Mouse (Mus musculus) lung, adult 18-20 months (tissue): Measurements from ENCODE around the gene A730049H05Rik.

ENCODE experiments used
- DNase-seq, 2 experiments: peaks; one replicate each; pipeline ENCODE4 v3.0.0; 2022; ENCODE audit warnings: mixed read lengths in 2 of 2

The A730049H05Rik gene

DNA sequence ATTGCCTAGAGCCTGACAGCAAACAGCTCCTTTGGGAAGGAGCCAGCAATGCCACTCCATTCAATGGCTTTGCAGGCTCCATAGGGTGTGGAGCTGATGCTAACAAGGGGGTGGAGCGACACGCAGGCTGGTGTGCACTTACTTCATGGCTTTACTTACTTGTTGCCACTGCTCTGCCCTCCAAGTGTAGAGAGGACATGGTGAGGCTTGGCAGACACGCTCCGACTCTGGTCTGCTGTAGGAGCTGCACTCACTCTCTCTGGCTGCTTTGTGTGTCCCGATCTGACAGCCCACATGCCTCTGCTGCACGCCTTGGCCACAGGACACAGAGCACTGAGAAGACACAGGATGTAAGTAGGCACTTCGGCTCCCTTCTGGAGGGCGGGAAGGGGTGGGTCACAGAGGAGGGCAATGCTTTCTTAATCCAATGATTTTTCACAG, at the start of gene A730049H05Rik:
Gene A730049H05Rik (plus strand): TSS at position 168 of the 441 bp plus-strand sequence.
- peak; percentile 9 to 35 for DNase-seq

DNA sequence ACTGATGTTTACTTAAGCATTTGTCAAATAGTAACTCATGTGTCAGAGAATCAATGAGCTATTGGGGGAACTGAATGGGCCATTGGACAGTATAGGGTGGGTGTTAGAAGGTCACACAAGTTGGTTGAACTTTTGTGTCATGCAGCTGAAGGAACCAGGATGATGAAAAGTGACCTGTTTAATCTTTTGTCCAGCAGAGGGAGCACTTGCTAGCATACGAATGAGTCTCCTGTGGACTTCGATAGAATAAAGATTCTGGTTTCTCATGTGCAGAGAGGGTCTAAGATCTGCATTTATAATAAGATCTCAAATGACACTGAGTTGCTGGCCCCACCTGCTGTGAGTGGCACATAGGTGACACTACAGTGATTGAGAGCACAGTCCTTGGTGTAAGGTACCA, 39.9 kb upstream of the A730049H05Rik start:
- DNase-seq = peak in 1 of 2 experiments; percentile 16

DNA sequence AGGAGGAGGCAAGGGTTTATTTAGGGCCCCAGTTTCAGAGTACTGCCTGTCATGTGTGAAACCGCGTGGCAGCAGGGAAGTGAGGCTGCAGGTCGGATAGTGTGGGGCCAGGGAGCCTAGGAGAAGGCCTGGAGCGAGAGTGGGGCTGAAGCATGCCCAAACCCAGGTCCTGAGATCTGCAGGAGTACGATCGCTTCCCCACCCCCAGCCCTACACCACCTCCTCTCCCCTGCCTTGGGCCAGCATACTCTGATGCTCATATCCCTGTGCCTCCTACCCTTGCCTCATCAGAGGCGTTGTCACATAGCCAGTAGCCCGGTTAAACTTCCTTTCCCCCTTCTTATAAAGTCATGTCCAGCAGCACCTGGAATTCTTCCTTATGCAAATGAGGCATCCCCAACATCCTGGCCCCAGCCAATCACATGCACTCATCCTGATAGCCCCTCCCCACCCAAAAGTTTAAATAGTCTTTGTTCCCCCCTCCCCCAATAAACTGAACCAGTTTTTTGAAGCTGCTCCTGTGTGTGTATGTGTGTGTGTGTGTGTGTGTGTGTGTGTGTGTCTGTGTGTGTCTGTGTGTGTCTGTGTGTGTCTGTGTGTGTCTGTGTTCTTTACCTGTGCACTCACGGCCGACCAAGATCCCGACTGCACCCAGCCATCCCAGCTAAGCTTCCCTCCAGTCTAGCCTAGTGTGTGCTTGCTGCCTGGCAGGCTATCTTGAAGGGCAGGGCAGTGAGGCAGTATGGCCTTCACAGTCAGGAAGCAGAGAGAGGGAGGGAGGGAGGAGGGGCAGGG, 36.9 kb upstream of the A730049H05Rik start:
- DNase-seq = no peak

DNA sequence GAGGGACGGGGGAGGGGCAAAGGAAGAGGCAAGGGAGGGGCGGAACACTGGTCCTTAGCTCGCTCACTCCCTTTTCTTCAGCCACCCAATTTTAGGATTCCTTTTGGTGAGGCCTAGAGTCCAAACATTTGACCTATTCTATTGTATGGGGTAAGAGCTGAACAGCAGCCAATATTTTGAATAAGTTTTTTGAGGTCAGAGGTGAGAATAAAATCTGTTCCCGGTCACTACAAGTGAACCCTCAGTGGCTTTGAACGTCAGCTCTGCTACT, 36.4 kb upstream of the A730049H05Rik start:
- no peak for DNase-seq

DNA sequence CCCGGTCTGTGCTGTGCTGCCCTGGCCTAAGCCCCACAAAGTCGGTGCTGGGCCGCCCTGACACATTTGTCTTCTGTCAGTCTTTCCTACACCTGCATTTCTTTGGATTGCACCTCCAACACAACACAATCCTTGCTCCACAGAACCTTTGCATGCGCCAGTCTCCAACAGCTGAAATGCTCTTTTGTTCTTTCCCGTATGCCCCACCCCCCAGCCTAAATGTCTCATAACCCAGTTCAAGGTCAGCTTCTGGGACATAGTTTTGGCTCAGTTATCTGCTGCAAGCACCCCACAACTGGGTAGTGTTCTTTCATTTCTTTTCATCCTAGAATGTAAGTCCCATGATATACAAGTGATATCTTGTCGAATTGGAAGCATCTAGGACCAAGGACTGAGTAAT, 34.8 kb upstream of the A730049H05Rik start:
- DNase-seq = no peak

DNA sequence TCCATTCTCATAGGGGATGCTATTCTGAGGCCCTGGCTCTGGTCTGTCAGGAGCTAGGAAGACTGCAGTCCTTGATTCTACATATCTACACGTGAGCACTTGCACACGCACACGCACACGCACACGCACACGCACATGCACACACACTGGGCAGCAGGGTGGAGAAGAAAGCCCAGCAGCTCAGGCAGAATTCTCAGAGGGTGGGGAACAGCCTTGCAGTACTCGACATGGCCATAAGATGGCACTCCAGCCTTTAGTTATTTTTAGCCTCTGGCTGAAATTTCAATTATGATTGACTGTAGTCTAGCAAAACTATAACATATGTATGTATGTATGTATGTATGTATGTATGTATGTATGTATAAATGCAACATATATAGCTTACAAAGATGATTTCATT, 31.5 kb upstream of the A730049H05Rik start:
- DNase-seq = peak in 1 of 2 experiments; percentile 34

DNA sequence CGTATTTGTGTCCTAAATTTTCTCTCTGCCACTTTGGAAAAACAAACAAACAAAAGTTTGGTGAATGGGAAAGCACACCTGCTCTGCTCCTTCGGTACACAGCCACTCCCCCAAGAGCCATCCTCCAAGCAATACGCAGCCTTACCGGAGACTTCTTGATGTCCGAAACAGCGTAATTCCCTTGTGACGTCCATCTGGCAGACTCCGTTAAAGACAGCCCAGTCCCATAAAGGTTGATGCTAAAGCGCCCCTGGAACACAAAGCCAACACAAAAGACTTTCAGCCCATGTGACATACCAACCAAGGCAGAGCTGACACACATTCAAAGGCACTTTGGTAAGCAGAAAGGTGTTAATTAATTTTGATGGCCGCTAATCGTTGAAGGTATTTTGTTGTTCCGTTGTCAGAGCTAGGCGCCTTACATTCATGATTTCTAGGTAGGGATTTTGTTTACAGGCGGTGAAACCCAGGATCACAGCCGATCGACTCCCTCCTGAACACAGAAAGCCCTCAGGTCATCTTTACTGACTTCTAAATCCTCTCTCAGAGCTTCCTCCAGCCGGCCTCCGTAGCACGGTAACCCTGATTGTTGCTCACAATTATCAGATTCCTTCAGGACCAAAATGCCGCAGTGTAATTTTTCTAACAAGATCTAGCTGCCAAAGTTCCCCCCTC, 29.4 kb upstream of the A730049H05Rik start:
- no peak for DNase-seq

DNA sequence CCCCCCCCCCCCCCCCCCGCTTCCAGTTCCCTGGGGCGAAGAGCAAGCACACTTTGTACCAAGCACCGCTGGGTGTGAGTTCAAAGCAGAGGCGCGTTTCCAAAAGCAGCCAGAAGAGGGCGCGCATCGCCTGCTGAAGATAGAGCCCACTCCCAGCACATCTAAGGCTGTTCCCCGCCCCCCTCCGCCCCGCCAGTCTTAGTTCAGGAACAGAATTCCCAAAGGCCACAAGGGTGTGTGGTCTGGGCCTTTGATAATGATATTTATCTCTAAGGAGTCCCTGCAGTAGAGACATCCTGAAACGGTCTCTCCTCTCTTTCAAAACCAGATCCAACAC, 28.9 kb upstream of the A730049H05Rik start:
- DNase-seq = peak; percentile 84 to 89

DNA sequence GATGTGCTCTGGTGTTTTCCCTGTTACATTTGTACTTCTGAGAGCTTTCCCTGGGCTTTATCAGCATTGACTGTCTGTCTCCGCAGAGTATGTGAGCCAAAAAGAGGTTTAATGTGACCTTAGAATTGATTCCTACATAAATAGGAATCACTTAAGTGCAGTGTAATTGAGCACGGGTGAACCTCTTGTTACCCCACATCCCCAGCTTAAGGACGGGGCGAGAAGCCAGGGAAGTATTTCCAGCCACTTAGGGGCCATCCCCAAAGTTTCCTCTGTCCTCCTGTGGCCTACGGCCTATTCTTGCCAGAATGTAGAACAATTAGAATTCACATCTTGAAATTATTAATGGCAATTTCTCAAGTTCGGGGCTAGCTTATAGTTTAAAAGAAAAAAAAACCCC, 22.5 kb upstream of the A730049H05Rik start:
- no peak for DNase-seq

DNA sequence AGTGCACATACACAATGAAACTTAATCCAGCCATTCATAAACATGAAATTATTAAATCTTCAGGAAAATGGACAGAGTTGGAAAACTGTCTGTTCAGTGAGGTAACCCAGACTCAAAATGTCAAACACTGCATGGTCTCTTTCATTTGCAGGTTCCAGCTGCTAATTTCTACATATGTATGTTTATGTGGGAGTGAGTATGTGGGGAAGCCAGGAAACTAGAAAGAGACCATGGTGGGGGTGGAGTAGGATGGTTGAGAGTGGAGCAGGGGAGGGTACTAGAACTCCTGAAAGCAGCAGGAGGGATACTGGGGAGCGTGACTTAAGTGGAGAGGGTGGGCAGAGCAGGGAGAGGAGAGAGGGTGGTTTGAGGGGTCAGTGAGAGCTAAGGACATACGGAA, 14.8 kb upstream of the A730049H05Rik start:
- DNase-seq = no peak

DNA sequence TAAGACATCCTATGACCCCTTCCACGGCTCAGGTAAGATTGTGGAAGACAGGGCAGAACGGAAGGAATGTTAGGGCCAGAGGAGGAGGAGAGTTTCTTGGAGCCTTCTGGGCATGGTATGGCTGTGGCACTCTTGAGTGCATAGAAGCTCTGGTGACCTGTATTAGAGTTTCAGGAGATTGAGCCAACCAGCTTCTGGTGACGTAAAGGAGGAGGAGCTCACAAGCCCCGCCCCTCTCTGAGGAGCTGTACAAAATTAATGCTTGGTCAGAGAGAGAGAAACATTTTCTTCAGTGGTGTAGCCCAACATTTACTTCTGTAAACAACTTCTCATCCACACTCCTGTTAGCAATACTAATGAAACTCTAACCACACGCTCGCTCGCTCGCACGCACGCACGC, 13.9 kb upstream of the A730049H05Rik start:
- DNase-seq = no peak

DNA sequence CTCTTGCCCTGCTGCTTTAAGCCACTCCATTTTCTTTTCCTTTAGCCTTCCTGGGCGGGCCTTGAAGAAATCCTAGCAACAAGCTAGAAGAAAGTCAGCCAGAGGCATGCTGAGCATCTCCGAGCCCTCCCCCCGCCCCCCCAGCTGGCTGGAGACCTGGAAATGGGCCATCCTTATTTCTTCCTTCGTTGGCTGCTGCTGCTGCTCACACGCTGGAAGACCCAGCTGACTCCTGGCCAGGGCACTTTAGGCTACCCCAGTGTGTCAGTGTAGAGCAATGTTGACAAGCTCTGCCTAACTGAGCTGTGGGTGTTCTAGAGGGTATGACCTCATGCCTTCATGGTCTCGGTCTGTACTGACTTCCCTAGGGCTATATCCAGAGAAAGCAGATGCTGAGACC, 13.1 kb upstream of the A730049H05Rik start:
- peak; percentile 30 to 39 for DNase-seq

DNA sequence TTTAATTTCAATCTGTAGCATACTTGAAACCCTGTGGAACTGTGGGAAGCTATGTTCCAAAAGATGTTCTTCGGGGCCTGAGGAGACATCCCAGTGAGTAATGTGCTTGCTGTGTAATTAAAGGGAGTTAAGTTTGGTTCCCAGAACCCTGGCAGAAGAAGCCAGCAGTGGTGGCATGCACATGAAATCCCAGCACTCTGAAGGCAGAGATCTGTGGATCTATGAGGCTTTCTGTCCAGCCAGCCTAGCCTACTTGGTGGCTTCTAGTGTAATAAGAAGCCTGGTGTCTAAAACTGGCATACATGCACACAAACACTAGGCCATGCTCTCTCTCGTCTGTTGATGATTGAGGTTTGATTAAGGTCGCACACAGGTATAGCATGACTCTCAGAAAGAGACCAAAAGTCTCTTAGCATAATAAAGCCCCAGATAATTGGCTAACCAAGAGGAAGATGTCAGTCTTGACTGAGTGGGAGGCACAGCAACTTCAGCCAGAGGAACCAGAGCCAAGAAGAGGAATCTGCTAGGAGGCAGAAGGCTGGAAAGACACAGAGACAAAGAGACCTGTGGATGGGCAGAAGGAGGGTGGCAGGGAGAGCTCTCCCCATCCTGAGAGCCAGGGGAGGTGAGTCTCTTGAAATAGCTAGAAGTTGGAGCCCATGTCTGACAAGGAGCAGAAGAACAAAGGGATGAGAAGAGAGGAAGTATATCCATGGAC, 11.9 kb upstream of the A730049H05Rik start:
- no peak for DNase-seq

DNA sequence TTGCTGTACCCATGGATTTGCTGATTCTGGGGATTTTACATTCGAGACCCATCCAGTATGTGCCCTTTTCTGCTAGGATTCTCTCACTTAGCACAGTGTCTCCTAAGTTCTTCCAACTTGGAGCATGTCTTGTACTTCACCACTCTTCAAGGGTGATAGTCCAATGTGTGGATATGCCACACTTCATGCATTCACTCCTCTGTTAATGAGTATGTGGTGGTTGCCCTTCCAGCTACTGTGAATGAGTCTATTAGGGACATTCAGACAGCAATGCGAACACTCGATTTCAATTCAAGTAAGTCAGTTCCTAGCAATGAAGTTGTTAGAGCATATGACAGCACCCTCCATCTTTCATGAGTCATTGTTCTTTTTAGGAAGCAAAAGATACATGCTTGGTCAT, 6.5 kb upstream of the A730049H05Rik start:
- no peak for DNase-seq

DNA sequence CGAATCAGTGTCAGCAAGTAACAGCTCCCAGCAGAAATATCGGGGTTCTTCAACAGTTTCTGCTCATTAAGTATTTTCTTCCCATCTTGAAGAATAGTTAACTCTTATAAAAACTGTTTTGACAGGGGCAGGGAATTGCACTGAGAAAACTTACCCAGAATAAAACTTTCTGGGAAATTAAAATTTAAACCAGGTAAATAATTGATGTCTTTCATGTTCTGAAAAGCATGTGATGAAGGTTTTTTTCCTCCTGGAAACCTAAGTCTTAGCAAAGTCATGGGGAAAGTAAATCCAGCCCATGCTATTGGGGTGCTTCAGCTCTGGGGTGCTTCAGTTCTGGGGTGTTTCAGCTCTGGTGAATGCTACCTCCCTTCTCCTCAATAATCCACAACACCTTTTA, 5.7 kb upstream of the A730049H05Rik start:
- no peak for DNase-seq

DNA sequence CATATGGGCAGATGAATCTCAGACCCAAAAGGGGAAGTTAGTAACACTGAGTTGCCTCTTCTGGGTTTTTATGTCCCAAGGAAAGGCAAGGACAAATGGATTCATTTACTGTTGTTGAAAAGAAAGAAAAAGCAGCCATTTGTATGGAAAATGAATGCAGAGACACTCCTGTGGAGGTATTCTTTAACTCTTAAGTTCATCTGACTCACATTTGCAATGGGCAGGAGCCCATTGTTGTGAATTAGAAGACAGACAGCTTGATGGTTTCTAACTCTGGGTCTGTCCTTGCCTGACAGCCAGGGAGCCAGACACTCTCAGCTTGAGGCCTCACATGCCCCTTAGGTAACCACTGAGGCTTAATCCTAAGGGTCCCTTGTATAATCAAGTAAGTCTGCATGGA, 4.7 kb upstream of the A730049H05Rik start:
- no peak for DNase-seq

DNA sequence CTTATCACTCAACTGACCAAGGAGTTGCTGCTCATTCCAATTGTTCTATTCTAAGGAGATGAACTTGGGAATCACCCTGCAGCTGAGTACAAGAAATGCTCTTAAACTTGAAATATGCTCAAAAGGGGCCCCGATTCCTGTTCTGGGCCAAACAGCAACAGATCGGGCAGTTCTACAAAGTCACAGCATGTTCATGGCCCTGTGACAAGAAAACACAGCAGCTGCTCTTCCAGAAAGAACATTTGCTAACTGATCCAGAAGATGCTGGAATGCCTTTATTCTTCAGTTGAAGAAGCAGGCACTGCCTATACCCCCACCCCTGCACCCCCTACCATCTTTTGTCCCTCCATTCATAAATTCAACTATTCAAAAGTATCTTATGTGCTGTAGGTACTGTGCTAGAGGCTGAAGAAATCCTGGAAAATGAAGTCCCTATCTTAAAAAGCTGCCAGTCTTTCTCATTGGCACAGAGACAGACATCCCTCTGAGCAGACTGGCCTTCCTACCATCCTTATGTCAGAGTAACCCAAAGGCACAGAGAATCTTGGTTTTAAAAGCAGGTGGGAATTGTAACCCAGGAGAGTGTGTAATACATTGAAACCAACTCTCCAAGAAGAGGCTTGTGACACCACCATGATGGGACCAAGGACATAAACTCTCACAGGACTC, 3.4 kb upstream of the A730049H05Rik start:
- peak; percentile 14 to 29 for DNase-seq

DNA sequence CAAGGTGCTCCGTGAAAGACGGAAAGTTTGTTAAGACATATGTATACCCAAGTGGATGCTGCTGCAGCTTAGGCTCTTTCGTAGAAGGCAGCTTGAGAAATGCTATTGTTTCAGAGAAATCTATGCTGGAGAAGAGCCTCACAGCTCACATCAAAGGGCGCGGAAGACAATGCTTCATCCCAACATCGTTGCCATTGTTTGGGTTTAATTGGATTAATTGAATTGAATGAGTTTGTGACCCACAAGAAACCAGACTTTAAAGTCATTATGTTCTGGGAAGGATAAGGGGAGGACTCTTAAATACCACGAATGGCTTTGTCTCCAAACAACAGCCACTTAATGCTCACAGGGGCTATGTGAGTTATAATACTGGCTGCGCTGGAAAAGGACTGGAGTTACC, 1.4 kb downstream of the A730049H05Rik start:
- no peak for DNase-seq

DNA sequence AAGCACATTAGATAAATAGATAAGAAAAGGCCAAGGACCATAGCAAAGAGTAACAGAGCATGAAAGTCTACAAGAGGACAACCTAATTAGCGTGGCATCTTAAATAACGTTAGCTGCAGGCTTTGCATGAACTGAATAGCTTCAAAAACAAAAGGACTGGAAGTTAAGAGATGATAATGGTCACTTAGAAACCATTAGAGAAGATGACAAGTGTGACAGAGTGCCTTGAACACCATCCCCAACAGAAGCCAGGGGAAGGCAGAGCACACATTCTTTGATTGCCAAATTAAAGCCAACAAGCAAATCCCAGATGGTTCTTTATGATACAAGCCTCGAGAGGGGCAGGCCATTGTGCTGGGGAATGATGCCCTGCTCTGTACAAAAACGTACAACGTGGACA, 5.3 kb downstream of the A730049H05Rik start:
- no peak for DNase-seq

DNA sequence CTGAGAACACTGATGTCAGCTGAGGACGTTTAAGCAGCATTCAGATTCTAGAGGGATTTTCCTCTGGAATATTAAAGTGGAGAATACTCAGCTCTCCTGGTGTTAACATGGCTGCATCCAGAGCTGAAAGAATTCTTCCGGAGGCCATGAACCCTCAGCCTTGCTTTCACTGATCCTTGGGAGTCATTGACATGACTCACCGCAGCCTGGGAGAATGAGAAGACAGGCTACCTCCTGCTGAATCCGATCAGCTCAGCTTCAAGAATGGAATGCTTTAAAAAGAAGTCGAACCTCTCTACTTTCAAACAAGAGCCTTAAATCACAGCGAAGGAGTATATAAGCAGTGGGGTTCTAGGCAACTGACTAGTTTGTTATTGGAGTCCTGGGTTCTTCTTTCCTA, 5.7 kb downstream of the A730049H05Rik start:
- no peak for DNase-seq

DNA sequence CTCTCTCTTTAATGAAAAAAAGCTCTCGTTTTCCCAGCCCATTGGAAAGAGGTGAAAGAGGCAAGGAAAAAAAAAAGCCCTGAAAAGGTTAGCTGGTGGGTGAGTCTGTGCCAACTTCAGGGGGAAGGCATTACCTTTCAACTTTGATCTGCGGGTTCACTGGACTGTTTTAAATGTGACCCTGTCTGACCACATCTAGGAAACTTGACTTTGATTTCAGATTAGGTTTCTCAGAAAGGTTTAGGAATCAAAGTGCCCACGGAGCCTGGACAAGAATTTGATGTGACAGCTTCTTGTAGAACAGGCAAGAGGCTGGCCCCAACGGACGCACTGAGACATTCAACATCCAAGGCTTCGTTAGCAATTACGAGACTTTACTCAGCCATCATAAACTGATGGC, 7.7 kb downstream of the A730049H05Rik start:
- no peak for DNase-seq

DNA sequence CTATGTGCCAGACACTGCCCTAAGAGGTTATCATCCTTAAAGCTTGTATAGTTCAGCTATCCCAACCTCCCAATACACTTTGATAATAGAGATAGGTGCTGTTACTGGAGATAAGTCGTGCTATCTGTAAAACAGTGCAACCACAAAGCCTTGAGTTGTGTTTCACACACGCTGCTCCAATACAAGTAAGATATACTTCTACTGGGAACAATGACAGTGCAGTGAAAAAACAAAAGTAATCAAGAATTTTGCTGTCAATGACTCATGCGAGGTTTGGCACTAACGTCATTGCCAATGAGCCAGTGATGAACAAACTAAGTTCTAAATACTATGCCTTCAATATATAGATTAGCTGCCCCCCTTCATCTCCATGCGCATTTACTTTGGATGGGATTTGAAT, 10.3 kb downstream of the A730049H05Rik start:
- no peak for DNase-seq

DNA sequence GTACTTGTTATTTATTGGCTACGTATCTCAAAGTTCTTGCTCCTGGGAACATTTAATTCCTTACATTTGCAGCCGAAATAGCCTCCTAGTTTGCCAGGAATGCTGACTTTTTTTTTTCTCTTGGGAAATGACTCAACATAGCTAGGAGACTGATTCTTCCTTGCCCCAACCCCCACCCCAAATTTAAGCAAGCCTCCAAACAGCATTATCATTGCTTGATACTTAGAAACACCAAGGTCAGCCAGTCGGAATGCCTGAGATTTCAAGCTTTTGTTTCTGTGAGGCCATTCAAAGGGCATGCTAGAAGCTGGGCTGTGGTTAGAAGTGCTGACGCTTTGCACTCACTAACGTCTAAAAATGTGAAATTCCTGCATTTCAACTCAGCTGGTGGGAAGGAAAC, 11.1 kb downstream of the A730049H05Rik start:
- DNase-seq = peak in 1 of 2 experiments; percentile 26

DNA sequence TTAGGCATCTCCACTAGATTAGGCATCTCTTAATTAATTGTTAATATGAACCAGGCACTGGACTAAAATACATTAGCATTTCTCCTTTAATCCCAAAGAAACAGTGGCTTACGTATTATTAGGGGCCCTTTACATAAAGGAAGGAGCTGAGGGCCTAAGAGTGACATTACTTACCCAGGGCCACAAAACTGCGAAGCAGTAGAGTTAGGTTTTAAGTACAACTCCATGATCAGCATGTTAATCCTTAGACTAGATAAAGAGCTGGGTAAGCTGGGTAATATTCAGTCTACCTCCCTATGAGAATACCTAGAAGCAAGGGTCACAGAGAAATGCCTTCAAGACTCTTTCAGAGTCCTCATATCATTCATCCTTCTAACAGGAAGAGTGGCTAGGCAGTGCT, 12.9 kb downstream of the A730049H05Rik start:
- DNase-seq = no peak
